Mouse (Mus musculus): ENCODE measurements around the gene Samm50.

- TF ChIP-seq POLR2A (IDR thresholded peaks at IDR 0.05; ENCODE audit: insufficient read depth, low read depth, low read length) (no peak), CTCF (IDR thresholded peaks at IDR 0.05; ENCODE audit: insufficient read depth, low read depth, low read length) (no peak)
These were observed 38.6 kb downstream of the Samm50 start for GRCm38 (mm10) chr15:84230661-84231060.
